Mouse (Mus musculus) urinary bladder, postnatal 36 days (tissue): ENCODE measurements around the gene Gm20388.

Experiments
- DNase-seq, 2 experiments: peaks; one replicate each; pipeline ENCODE4 v3.0.0; 2022; ENCODE audit warnings: low spot score in 2 of 2, mixed read lengths in 1 of 2

Gm20388 gene

DNA sequence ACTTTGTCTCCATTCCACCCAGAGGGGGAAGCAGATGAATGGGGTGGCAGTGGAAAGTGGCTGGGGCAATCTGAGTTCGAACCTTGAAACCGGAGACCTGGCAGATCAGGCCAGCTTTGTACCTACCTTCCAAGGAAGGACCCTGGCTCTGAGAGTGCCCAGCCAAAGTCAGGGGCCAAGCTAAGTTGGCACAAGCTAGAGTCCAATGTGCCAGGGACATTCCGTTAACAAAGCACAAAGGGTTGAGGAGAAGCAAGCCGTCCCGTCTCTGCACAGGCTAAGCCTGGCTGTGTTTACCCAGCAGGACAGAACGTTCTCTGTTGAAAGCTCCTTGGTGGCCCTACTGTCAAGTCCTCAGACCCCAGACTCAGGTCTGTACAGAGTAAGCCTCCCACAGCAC lies 3875.5 kb downstream of the Gm20388 start:
- no peak for DNase-seq

GRCm38 (mm10) chr8:123786644-123787043 lies 3876.0 kb downstream of the Gm20388 start:
- DNase-seq, result no peak

DNA sequence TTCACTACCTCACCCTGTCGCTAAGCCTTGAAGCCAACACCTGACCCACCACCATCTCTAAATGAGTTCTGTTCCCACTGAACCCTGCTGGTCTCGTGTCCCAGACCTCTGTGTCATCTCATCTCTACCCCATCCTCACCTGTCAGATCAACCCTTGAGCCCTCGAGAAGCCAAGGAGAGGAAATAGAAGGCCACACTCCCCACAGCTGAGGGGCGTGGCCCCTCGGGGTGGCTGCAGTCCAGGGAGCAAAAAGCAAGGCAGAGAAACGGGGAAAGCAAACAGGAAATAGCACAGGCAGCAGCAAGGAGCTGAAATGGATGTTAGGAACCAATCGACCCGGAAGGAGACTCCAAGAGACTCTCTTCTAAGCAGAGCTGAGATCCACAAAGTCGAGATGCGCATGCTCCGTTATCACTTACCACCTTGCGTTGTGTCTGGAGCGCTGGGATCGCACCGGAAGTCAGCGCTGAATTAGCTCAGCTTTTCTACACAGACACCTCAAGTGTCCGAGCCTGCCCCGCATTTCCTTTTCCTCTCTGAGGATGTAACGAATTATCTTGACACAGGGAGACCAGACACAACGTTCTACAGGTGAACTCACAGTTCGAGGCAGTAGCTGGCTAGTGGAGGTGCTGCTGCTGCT lies 3876.7 kb downstream of the Gm20388 start:
- no peak for DNase-seq

GRCm38 (mm10) chr8:123788416-123789170 lies 3878.0 kb downstream of the Gm20388 start:
- no peak for DNase-seq

- DNase-seq, result no peak
These were observed 3878.8 kb downstream of the Gm20388 start for GRCm38 (mm10) chr8:123789461-123789860.

GRCm38 (mm10) chr8:123789970-123790369 lies 3879.3 kb downstream of the Gm20388 start:
- DNase-seq, result peak; percentile 83 to 88

DNA sequence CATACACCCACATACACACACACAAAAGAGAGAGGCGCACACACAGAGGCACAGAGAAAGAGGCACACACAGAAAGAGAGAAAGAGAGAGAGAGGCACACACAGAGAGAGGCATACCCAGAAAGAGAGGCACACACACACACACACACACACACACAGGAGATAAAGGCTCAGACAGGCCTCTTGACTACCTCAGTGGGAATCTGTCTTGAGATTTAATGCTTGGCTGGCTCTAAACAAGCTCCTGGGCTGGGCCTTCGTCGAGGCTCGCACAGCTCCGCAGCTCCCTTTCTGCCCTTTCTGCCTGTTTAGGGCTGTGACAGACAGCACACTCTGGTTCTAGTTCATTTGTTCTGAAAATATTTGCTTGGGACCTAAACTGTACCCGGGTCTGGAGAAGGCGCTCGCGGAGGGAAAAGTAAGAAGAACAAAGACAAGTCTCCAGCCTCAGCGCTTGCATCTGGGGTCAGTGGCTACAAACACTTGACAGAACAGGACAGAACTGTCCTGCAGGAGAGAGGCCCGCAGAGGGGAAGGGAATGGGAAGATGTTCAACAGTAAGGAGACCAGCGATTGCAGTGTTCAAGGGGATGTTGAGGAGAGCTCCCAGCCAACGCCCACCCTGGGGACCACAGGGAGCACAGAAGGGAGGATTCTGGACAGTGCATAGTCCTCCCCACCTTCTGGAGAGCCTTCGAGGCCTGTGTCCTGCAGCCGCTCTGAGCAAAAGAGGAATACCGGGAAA lies 3880.6 kb downstream of the Gm20388 start:
- DNase-seq, result no peak

GRCm38 (mm10) chr8:123791845-123792225 lies 3881.2 kb downstream of the Gm20388 start:
- no peak for DNase-seq

DNA sequence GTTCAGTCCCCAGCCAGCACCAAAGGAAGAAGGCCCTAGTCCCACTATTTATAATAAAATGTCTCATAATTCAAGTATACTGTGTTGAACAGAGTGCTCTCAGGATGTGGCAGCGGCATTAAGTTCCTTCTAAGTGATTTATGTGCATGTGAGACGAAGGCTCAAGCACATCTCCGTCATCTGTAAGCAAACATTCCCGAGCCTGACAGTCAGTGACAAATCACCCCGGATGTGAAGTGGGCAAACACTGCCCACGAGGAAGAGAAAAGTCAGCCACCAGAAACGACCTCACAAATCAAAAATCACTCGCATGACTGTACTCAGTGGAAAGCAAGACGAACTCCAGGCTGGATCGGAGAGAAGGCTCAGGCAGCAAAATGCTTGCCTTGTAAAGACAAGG lies 3883.3 kb downstream of the Gm20388 start:
- no peak for DNase-seq

DNA sequence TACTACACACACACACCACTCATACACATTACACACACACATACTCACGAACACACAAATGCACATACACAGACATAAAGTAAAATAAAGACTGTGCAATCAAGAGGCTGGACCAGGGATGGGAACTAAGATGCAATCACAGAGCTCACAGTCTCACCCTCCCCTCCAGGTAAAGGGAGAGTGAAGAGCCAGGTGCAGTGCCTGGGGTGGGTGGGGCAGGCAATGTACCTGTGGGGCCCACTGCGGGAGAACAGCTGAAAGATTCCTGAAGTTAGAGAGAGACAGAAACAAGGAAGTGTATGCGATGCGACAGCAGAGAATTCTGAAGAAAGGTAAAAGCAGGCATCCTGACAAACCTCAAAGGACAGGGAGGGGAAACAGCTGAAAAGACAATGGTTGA lies 3884.1 kb downstream of the Gm20388 start:
- DNase-seq, result no peak

DNA sequence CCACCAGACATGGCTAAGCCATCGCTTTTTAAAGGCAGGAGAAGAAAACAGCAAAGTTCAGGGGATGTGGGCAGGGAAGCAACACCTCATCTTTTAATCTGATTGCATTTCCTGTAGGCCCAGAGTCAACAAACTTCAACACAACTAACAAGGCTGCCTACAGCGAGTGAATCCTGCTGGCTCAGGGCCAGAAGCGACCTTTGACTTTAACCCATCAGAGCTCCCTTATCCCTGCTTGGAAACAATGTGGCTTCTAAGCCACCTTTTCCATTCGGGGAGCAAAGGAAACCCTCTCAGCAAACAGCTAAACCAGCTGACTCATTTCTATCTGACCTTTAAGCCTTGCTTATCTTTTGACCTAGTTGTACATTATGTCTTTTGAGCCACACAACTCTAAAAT lies 3886.1 kb downstream of the Gm20388 start:
- DNase-seq, result no peak

- no peak for DNase-seq
These were observed 3887.3 kb downstream of the Gm20388 start for GRCm38 (mm10) chr8:123797928-123798327.

- DNase-seq, result no peak
These were observed 3888.8 kb downstream of the Gm20388 start for GRCm38 (mm10) chr8:123799434-123799833.

GRCm38 (mm10) chr8:123799885-123800284 lies 3889.2 kb downstream of the Gm20388 start:
- DNase-seq, result no peak

DNA sequence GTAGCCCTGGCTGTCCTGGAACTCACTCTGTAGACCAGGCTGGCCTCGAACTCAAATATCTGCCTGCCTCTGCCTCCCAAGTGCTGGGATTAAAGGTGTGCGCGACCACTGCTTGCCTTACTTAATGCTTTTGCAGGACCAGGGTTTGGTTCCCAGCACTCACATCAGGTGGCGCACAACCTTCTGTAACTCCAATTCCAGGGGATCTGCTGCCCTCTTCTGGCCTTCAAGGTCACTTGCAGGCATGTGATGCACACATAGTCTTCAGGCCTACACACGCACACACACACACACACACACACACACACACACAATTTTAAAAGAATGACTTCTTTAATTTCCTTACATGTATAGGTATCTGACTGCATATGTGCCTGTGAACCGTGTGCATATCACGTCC lies 3890.2 kb downstream of the Gm20388 start:
- DNase-seq, result no peak

GRCm38 (mm10) chr8:123801538-123801937 lies 3890.9 kb downstream of the Gm20388 start:
- no peak for DNase-seq

- DNase-seq, result no peak
These were observed 3893.0 kb downstream of the Gm20388 start for GRCm38 (mm10) chr8:123803639-123804038.

DNA sequence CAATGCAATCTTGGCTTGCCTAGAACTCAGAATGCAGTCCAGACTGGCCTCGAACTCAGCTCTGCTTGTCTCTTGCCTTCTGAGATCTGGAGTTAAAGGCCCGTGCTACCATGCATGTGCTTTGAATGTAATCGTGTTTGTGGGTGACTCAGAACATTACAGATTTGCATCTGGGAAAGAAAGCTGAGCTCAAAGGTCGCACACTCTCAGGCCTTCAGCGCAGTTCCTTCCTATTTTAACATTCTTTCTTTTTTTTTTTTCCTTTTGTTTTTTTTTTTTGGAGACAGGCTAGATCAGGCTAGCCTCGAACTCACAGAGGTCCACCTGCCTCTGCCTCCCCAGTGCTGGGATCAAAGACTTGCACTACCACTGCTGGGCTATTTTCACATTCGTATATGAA lies 3893.9 kb downstream of the Gm20388 start:
- no peak for DNase-seq

- DNase-seq, result no peak
These were observed 3894.6 kb downstream of the Gm20388 start for GRCm38 (mm10) chr8:123805209-123805717.

- DNase-seq, result peak; percentile 69 to 79
These were observed 3895.2 kb downstream of the Gm20388 start, which contains the start of gene Rab4a for GRCm38 (mm10) chr8:123805718-123806373. TSS of gene Rab4a (plus strand) at chr8:123805985.

- no peak for DNase-seq
These were observed 3895.8 kb downstream of the Gm20388 start for GRCm38 (mm10) chr8:123806374-123806935.
